Mouse (Mus musculus): ENCODE data around the gene Kcnq1. TPM values are rescaled to one million over a fixed set of nuclear protein-coding genes. Genes with fewer than 3 reads are reported as not detected.

Gene Kcnq1
- polyA plus RNA-seq (2015; fragmentation: Nextera tagmentation; extraction: Ambion mirVana), result 1.3 and 2.2 TPM in 2 replicates

- Histone ChIP-seq H3K36me3 (ENCODE audit: control insufficient read depth, insufficient read depth, low read length) (no peaks in the 10 kb centered on the region), H3K9me3 (ENCODE audit: control insufficient read depth, low read length) (no peaks in the 10 kb centered on the region), H3K9ac (ENCODE audit: low read depth, low read length) (no peak within 1 kb of the TSS), H3K27ac (ENCODE audit: low read depth, low read length) (no peak within 1 kb of the TSS), H3K4me1 (ENCODE audit: control insufficient read depth, insufficient read depth, low read depth, low read length) (peaks cover 8% of the 10 kb centered on the region; the same call in 1 of the 2 replicates), H3K4me2 (ENCODE audit: low read length) (peak within 1 kb of the TSS; percentile 62), H3K4me3 (ENCODE audit: low read length) (peak within 1 kb of the TSS; percentile 38), H3K27me3 (replicated peaks; ENCODE audit: control insufficient read depth, insufficient read depth, low read length) (peaks cover 32% of the 10 kb centered on the region)
- no peak for ATAC-seq
- WGBS, result 80% methylated on average over 4 of the region's 4 CpGs
Measured at GRCm38 (mm10) chr7:143106062-143106461, at the start of gene Kcnq1. TSS of gene Kcnq1 (plus strand) at chr7:143106362.

- Histone ChIP-seq H3K4me1 (ENCODE audit: control insufficient read depth, insufficient read depth, low read depth, low read length) (peaks cover 49% of the 10 kb centered on the region), H3K27me3 (replicated peaks; ENCODE audit: control insufficient read depth, insufficient read depth, low read length) (no peaks in the 10 kb centered on the region), H3K9ac (ENCODE audit: low read depth, low read length) (no peak overlapping the region), H3K9me3 (ENCODE audit: control insufficient read depth, low read length) (no peaks in the 10 kb centered on the region), H3K4me2 (ENCODE audit: low read length) (no peak overlapping the region), H3K36me3 (ENCODE audit: control insufficient read depth, insufficient read depth, low read length) (peaks cover 4% of the 10 kb centered on the region; the same call in 1 of the 2 replicates), H3K27ac (ENCODE audit: low read depth, low read length) (no peak overlapping the region), H3K4me3 (ENCODE audit: low read length) (no peak overlapping the region)
- 88% methylated on average over 5 of the region's 5 CpGs for WGBS
- no peak for ATAC-seq
Measured at GRCm38 (mm10) chr7:143057023-143057422, 49.1 kb upstream of the Kcnq1 start.

- no peak overlapping the region for H3K9ac ChIP-seq (ENCODE audit: low read depth, low read length)
- H3K27me3 ChIP-seq (replicated peaks; ENCODE audit: control insufficient read depth, insufficient read depth, low read length), result no peaks in the 10 kb centered on the region
- peaks cover 45% of the 10 kb centered on the region for H3K4me1 ChIP-seq (ENCODE audit: control insufficient read depth, insufficient read depth, low read depth, low read length)
- H3K36me3 ChIP-seq (ENCODE audit: control insufficient read depth, insufficient read depth, low read length), result peaks cover 7% of the 10 kb centered on the region; the same call in 1 of the 2 replicates
- H3K4me2 ChIP-seq (ENCODE audit: low read length), result no peak overlapping the region
- no peak overlapping the region for H3K4me3 ChIP-seq (ENCODE audit: low read length)
- H3K27ac ChIP-seq (ENCODE audit: low read depth, low read length), result 0 out of 2 replicates have a peak overlapping the region, but pooled peaks have one; percentile 55
- 86% methylated on average over 9 of the region's 9 CpGs for WGBS
- no peak for ATAC-seq
- no peaks in the 10 kb centered on the region for H3K9me3 ChIP-seq (ENCODE audit: control insufficient read depth, low read length)
Measured at GRCm38 (mm10) chr7:143057667-143058220, 48.4 kb upstream of the Kcnq1 start.

- no peak for ATAC-seq
- WGBS, result 78% methylated on average over 5 of the region's 5 CpGs
- Histone ChIP-seq H3K4me2 (ENCODE audit: low read length) (no peak overlapping the region), H3K27ac (ENCODE audit: low read depth, low read length) (peak overlapping the region; percentile 55), H3K9me3 (ENCODE audit: control insufficient read depth, low read length) (no peaks in the 10 kb centered on the region), H3K27me3 (replicated peaks; ENCODE audit: control insufficient read depth, insufficient read depth, low read length) (no peaks in the 10 kb centered on the region), H3K36me3 (ENCODE audit: control insufficient read depth, insufficient read depth, low read length) (peaks cover 11% of the 10 kb centered on the region), H3K9ac (ENCODE audit: low read depth, low read length) (no peak overlapping the region), H3K4me1 (ENCODE audit: control insufficient read depth, insufficient read depth, low read depth, low read length) (peaks cover 45% of the 10 kb centered on the region), H3K4me3 (ENCODE audit: low read length) (no peak overlapping the region)
Measured at GRCm38 (mm10) chr7:143058221-143058697, 47.9 kb upstream of the Kcnq1 start.

- H3K4me1 ChIP-seq (ENCODE audit: control insufficient read depth, insufficient read depth, low read depth, low read length), result peaks cover 39% of the 10 kb centered on the region
- H3K9ac ChIP-seq (ENCODE audit: low read depth, low read length), result no peak overlapping the region
- peak overlapping the region; percentile 55; the same call in 1 of the 2 replicates for H3K27ac ChIP-seq (ENCODE audit: low read depth, low read length)
- H3K36me3 ChIP-seq (ENCODE audit: control insufficient read depth, insufficient read depth, low read length), result peaks cover 18% of the 10 kb centered on the region
- no peaks in the 10 kb centered on the region for H3K9me3 ChIP-seq (ENCODE audit: control insufficient read depth, low read length)
- 73% methylated on average over 5 of the region's 5 CpGs for WGBS
- no peak for ATAC-seq
- no peak overlapping the region for H3K4me2 ChIP-seq (ENCODE audit: low read length)
- no peak overlapping the region for H3K4me3 ChIP-seq (ENCODE audit: low read length)
- H3K27me3 ChIP-seq (replicated peaks; ENCODE audit: control insufficient read depth, insufficient read depth, low read length), result no peaks in the 10 kb centered on the region
Measured at GRCm38 (mm10) chr7:143059202-143059870, 46.8 kb upstream of the Kcnq1 start.

GRCm38 (mm10) chr7:143062704-143063103, 43.5 kb upstream of the Kcnq1 start:
- Histone ChIP-seq H3K36me3 (ENCODE audit: control insufficient read depth, insufficient read depth, low read length) (peaks cover 48% of the 10 kb centered on the region), H3K4me2 (ENCODE audit: low read length) (no peak overlapping the region), H3K4me3 (ENCODE audit: low read length) (no peak overlapping the region), H3K4me1 (ENCODE audit: control insufficient read depth, insufficient read depth, low read depth, low read length) (peaks cover 17% of the 10 kb centered on the region), H3K27ac (ENCODE audit: low read depth, low read length) (no peak overlapping the region), H3K9me3 (ENCODE audit: control insufficient read depth, low read length) (no peaks in the 10 kb centered on the region), H3K9ac (ENCODE audit: low read depth, low read length) (no peak overlapping the region), H3K27me3 (replicated peaks; ENCODE audit: control insufficient read depth, insufficient read depth, low read length) (no peaks in the 10 kb centered on the region)
- no peak for ATAC-seq
- WGBS, result 73% methylated on average over 2 of the region's 2 CpGs

GRCm38 (mm10) chr7:143064226-143064625, 41.9 kb upstream of the Kcnq1 start:
- H3K9me3 ChIP-seq (ENCODE audit: control insufficient read depth, low read length), result no peaks in the 10 kb centered on the region
- H3K27me3 ChIP-seq (replicated peaks; ENCODE audit: control insufficient read depth, insufficient read depth, low read length), result no peaks in the 10 kb centered on the region
- ATAC-seq, result peak; percentile 23; the same call in 1 of the 2 replicates
- peaks cover 14% of the 10 kb centered on the region for H3K4me1 ChIP-seq (ENCODE audit: control insufficient read depth, insufficient read depth, low read depth, low read length)
- peaks cover 48% of the 10 kb centered on the region for H3K36me3 ChIP-seq (ENCODE audit: control insufficient read depth, insufficient read depth, low read length)
- no peak overlapping the region for H3K4me2 ChIP-seq (ENCODE audit: low read length)
- peak overlapping the region; percentile 54 for H3K27ac ChIP-seq (ENCODE audit: low read depth, low read length)
- H3K4me3 ChIP-seq (ENCODE audit: low read length), result no peak overlapping the region
- 29% methylated on average over 6 of the region's 6 CpGs for WGBS
- no peak overlapping the region for H3K9ac ChIP-seq (ENCODE audit: low read depth, low read length)

- Histone ChIP-seq H3K4me1 (ENCODE audit: control insufficient read depth, insufficient read depth, low read depth, low read length) (peaks cover 20% of the 10 kb centered on the region), H3K9me3 (ENCODE audit: control insufficient read depth, low read length) (no peaks in the 10 kb centered on the region), H3K27ac (ENCODE audit: low read depth, low read length) (no peak overlapping the region), H3K4me2 (ENCODE audit: low read length) (no peak overlapping the region), H3K9ac (ENCODE audit: low read depth, low read length) (no peak overlapping the region), H3K27me3 (replicated peaks; ENCODE audit: control insufficient read depth, insufficient read depth, low read length) (no peaks in the 10 kb centered on the region), H3K4me3 (ENCODE audit: low read length) (no peak overlapping the region), H3K36me3 (ENCODE audit: control insufficient read depth, insufficient read depth, low read length) (peaks cover 44% of the 10 kb centered on the region)
- WGBS, result 97% methylated on average over 2 of the region's 2 CpGs
- ATAC-seq, result no peak
Measured at GRCm38 (mm10) chr7:143065692-143066091, 40.5 kb upstream of the Kcnq1 start.

GRCm38 (mm10) chr7:143067469-143067868, 38.7 kb upstream of the Kcnq1 start:
- H3K9me3 ChIP-seq (ENCODE audit: control insufficient read depth, low read length), result no peaks in the 10 kb centered on the region
- no peak overlapping the region for H3K4me2 ChIP-seq (ENCODE audit: low read length)
- H3K4me3 ChIP-seq (ENCODE audit: low read length), result no peak overlapping the region
- no peak overlapping the region for H3K9ac ChIP-seq (ENCODE audit: low read depth, low read length)
- no peak overlapping the region; the same call in 1 of the 2 replicates for H3K27ac ChIP-seq (ENCODE audit: low read depth, low read length)
- peaks cover 23% of the 10 kb centered on the region for H3K4me1 ChIP-seq (ENCODE audit: control insufficient read depth, insufficient read depth, low read depth, low read length)
- WGBS, result 52% methylated on average over 2 of the region's 2 CpGs
- H3K36me3 ChIP-seq (ENCODE audit: control insufficient read depth, insufficient read depth, low read length), result peaks cover 43% of the 10 kb centered on the region
- ATAC-seq, result no peak
- no peaks in the 10 kb centered on the region for H3K27me3 ChIP-seq (replicated peaks; ENCODE audit: control insufficient read depth, insufficient read depth, low read length)
